ENCODE assay signal across 9 mouse cellular contexts in the genomic region with DNA sequence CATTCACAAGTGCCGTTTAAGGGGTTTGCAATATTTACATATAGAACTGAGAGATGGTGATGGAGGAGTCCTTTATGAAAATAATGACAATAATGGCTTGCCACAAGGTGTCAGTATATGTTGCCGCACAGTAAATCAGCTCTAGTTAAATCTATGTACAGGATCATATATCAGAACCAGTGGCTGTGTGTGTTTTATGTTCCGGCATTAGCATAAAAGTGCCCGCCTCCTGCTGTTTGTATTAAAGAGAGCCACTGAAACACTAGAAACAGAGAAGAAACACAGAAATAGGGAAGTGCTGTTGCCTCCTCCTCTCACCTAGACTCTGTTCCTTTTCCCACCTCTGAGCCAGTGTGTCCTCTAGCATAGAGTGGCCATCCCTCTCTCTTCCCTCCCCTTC. TPM values are rescaled to one million over a fixed set of nuclear protein-coding genes. Genes with fewer than 3 reads are reported as not detected.
DNase-seq lines count a peak whose midpoint lies in the region; ATAC-seq and TF ChIP-seq lines count a peak whose summit lies in the region.
"Had no signal": no experiment of that assay in that cellular context is flagged by ENCODE, and none has a peak within 500 bp of the region (broad histone marks: within the 10 kb centered on the region; RNA-seq: fewer than 3 reads in every experiment).

No protein-coding gene starts in this region.

- no peak overlapping the region for H3K4me2 ChIP-seq in midbrain, embryonic 16.5 days (ENCODE audit: low read length)
- H3K4me2 ChIP-seq in midbrain, embryonic 11.5 days, result no peak overlapping the region
- H3K4me2 ChIP-seq in intestine, embryonic 15.5 days (replicated peaks), result no peak overlapping the region
- H3K4me2 ChIP-seq: limb, embryonic 15.5 days had no signal

- H3K9me3 ChIP-seq in midbrain, embryonic 16.5 days (replicated peaks; ENCODE audit: control insufficient read depth, low read length, poor library complexity, severe bottlenecking), result no peaks in the 10 kb centered on the region
- no peaks in the 10 kb centered on the region for H3K9me3 ChIP-seq in midbrain, embryonic 11.5 days (ENCODE audit: control insufficient read depth, low read length)
- no peaks in the 10 kb centered on the region for H3K9me3 ChIP-seq in intestine, embryonic 15.5 days
- H3K9me3 ChIP-seq: limb, embryonic 15.5 days had no signal

- no peak overlapping the region for H3K9ac ChIP-seq in midbrain, embryonic 16.5 days (ENCODE audit: low read depth, low read length)
- no peak overlapping the region for H3K9ac ChIP-seq in midbrain, embryonic 11.5 days (ENCODE audit: low read length)
- H3K9ac ChIP-seq in intestine, embryonic 15.5 days, result no peak overlapping the region
- H3K9ac ChIP-seq: limb, embryonic 15.5 days had no signal

- DNase-seq in gastrocnemius, adult 2 months, result no peak
- DNase-seq in gastrocnemius, postnatal 14 days, result no peak
- no peak for DNase-seq in midbrain, embryonic 11.5 days (ENCODE audit: low spot score, missing footprints)
- DNase-seq in right cerebral cortex, postnatal 36 days (ENCODE audit: low spot score in 2 of 2), result no peak
- no peak for DNase-seq in adrenal gland, postnatal 25 days

- TF ChIP-seq CTCF in gastrocnemius, adult 2 months (IDR thresholded peaks at IDR 0.05), result peak; percentile 28; the same call in 1 of the 2 replicates

- intact Hi-C loops in gastrocnemius, adult 2 months (cut with DNase I), result no loop called here
- intact Hi-C loops in gastrocnemius, postnatal 14 days (cut with DNase I; ENCODE audit: low total_unique reads), result no loop called here

- no peaks in the 10 kb centered on the region for H3K4me1 ChIP-seq in midbrain, embryonic 16.5 days (ENCODE audit: control insufficient read depth, insufficient read depth, low read length)
- no peaks in the 10 kb centered on the region for H3K4me1 ChIP-seq in midbrain, embryonic 11.5 days (ENCODE audit: control insufficient read depth, insufficient read depth, low read length)
- 0 out of 2 replicates have a peak, but pooled peaks cover 2% of the 10 kb centered on the region for H3K4me1 ChIP-seq in intestine, embryonic 15.5 days (replicated peaks)
- H3K4me1 ChIP-seq: limb, embryonic 15.5 days had no signal

- H3K4me3 ChIP-seq in gastrocnemius, adult 2 months, result peak overlapping the region; percentile 70
- no peak overlapping the region for H3K4me3 ChIP-seq in midbrain, embryonic 16.5 days (ENCODE audit: low read depth, low read length)
- no peak overlapping the region for H3K4me3 ChIP-seq in midbrain, embryonic 11.5 days (ENCODE audit: low read depth, low read length)
- no peak overlapping the region for H3K4me3 ChIP-seq in intestine, embryonic 15.5 days (replicated peaks)
- H3K4me3 ChIP-seq: limb, embryonic 15.5 days had no signal

- 73% methylated on average over 4 of the region's 4 CpGs for WGBS in midbrain, embryonic 16.5 days
- WGBS in midbrain, embryonic 11.5 days, result 83% methylated on average over 4 of the region's 4 CpGs
- 85% methylated on average over 4 of the region's 4 CpGs for WGBS in intestine, embryonic 15.5 days

- H3K27ac ChIP-seq in gastrocnemius, adult 2 months, result peak overlapping the region; percentile 86
- no peak overlapping the region for H3K27ac ChIP-seq in midbrain, embryonic 16.5 days (ENCODE audit: low read length)
- no peak overlapping the region for H3K27ac ChIP-seq in midbrain, embryonic 11.5 days (ENCODE audit: low read depth, low read length)
- H3K27ac ChIP-seq in intestine, embryonic 15.5 days, result no peak overlapping the region
- H3K27ac ChIP-seq: limb, embryonic 15.5 days had no signal

- peak; percentile 64 for ATAC-seq in midbrain, embryonic 16.5 days
- ATAC-seq in midbrain, embryonic 11.5 days (ENCODE audit: low FRiP score), result no peak
- ATAC-seq in intestine, embryonic 15.5 days, result peak; percentile 32; the same call in 1 of the 2 replicates
- ATAC-seq in neutrophil, adult 5-6 weeks (ENCODE audit: extremely low read depth, insufficient number of reproducible peaks, low FRiP score, poor library complexity, severe bottlenecking), result peak; percentile 49

- no peaks in the 10 kb centered on the region for H3K27me3 ChIP-seq in midbrain, embryonic 16.5 days (ENCODE audit: control insufficient read depth, insufficient read depth, low read depth, low read length)
- H3K27me3 ChIP-seq in midbrain, embryonic 11.5 days (ENCODE audit: control insufficient read depth, insufficient read depth, low read length), result no peaks in the 10 kb centered on the region
- no peaks in the 10 kb centered on the region for H3K27me3 ChIP-seq in intestine, embryonic 15.5 days (replicated peaks)
- H3K27me3 ChIP-seq: limb, embryonic 15.5 days had no signal

- H3K36me3 ChIP-seq in midbrain, embryonic 16.5 days (ENCODE audit: control insufficient read depth, insufficient read depth, low read length), result no peaks in the 10 kb centered on the region
- no peaks in the 10 kb centered on the region for H3K36me3 ChIP-seq in midbrain, embryonic 11.5 days (ENCODE audit: control insufficient read depth, insufficient read depth, low read length)
- no peaks in the 10 kb centered on the region for H3K36me3 ChIP-seq in intestine, embryonic 15.5 days
- H3K36me3 ChIP-seq: limb, embryonic 15.5 days had no signal

RNA-seq across cellular contexts. Expression of a gene that starts 0.5 kb away (rescaled TPM):
- 10 to 100 TPM; 54.9 to 72.1 TPM for total RNA-seq in gastrocnemius, adult 2 months (2021)
- total RNA-seq in gastrocnemius, postnatal 14 days (2021), result 10 to 100 TPM; 18.2 to 19.8 TPM
- 0.31 and 0.70 TPM in 2 replicates for polyA plus RNA-seq in midbrain, embryonic 16.5 days (2015; fragmentation: Nextera tagmentation; extraction: Ambion mirVana)
- polyA plus RNA-seq in midbrain, embryonic 11.5 days (2014; fragmentation: Nextera tagmentation; extraction: Ambion mirVana), result 0.04 and 0.08 TPM in 2 replicates
- 1.9 and 2.3 TPM in 2 replicates for polyA plus RNA-seq in intestine, embryonic 15.5 days (2015; fragmentation: Nextera tagmentation; extraction: Ambion mirVana)
- total RNA-seq in neutrophil, adult 5-6 weeks (2017), result 248 and 254 TPM in 2 replicates
- total RNA-seq in adrenal gland, postnatal 25 days (2021), result 446 and 487 TPM in 2 replicates
